Mouse (Mus musculus): ENCODE measurements around the gene Spink4.

Gene Spink4

GRCm38 (mm10) chr4:40969781-40970591 is 50.1 kb downstream of the Spink4 start:
- 6% methylated on average over 12 of the region's 13 CpGs for WGBS

GRCm38 (mm10) chr4:40970592-40970841 is 50.7 kb downstream of the Spink4 start:
- under 1% methylated on average over 16 of the region's 16 CpGs for WGBS

GRCm38 (mm10) chr4:40970842-40971701 is 51.2 kb downstream of the Spink4 start, which contains the start of gene Nfx1:
TSS of gene Nfx1 (plus strand) at chr4:40970906.
- under 1% methylated on average over 82 of the region's 85 CpGs for WGBS

- 24% methylated on average over 13 of the region's 13 CpGs for WGBS
Observed at GRCm38 (mm10) chr4:40971744-40972143, 51.9 kb downstream of the Spink4 start.

- 87% methylated on average over 1 of the region's 1 CpGs for WGBS
Observed at GRCm38 (mm10) chr4:40974011-40974410, 54.2 kb downstream of the Spink4 start.

GRCm38 (mm10) chr4:40975678-40976077 is 55.8 kb downstream of the Spink4 start:
- WGBS, result 69% methylated on average over 3 of the region's 3 CpGs

- WGBS, result 91% methylated on average over 10 of the region's 10 CpGs
Observed at GRCm38 (mm10) chr4:40976651-40977050, 56.8 kb downstream of the Spink4 start.

GRCm38 (mm10) chr4:40979430-40979829 is 59.6 kb downstream of the Spink4 start:
- 92% methylated on average over 1 of the region's 1 CpGs for WGBS
